Mouse (Mus musculus): ENCODE measurements around the gene Duox1. TPM values are rescaled to one million over a fixed set of nuclear protein-coding genes. Genes with fewer than 3 reads are reported as not detected.
"Not testable (repeated sequence)": the region's sequence is repeated elsewhere in the genome, so short reads cannot be mapped to it uniquely, and the experiment has no call there.

Duox1 gene
- total RNA-seq, 1 experiment: 0.76 TPM

DNA sequence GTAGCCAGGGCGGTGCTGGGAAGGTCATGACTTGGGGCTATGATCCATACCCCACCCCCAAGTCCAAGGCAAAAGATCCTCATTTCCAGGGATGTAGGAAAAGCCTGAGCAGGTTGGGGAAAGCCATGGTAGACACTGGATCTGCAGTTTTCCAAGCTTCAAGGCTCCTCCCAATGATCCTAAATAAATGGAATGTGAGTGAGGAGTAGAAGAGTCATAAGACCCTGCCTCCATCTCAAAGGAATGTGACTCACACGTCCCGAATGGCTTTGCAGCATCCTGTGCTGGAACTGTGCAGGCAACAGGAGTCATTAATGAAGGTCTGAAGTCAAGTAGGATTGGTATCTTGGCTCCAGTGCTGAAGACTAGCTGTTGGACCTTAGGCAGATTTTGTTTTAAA lies 12.5 kb downstream of the Duox1 start:
- Histone ChIP-seq H3K36me3 (ENCODE audit: control insufficient read depth, insufficient read depth, low read length, poor library complexity, severe bottlenecking) (no peaks in the 10 kb centered on the region), H3K4me3 (ENCODE audit: insufficient read depth in 1 of 2, low read depth in 1 of 2, low read length in 2 of 2, poor library complexity in 1 of 2, severe bottlenecking in 1 of 2) (no peak overlapping the region), H3K4me1 (ENCODE audit: control insufficient read depth in 2 of 2, insufficient read depth in 2 of 2, low read length in 2 of 2, poor library complexity in 1 of 2) (no peaks in the 10 kb centered on the region), H3K9ac (ENCODE audit: insufficient read depth, low read depth, low read length, poor library complexity, severe bottlenecking) (no peak overlapping the region), H3K27ac (ENCODE audit: insufficient read depth, low read depth, low read length, poor library complexity, severe bottlenecking) (no peak overlapping the region), H3K9me3 (ENCODE audit: control insufficient read depth, insufficient read depth, low read depth, low read length) (no peaks in the 10 kb centered on the region)
- DNase-seq (ENCODE audit: low read depth, low spot score): no peak
- TF ChIP-seq ZNF384 (IDR thresholded peaks at IDR 0.05; ENCODE audit: low read depth, low read length) (no peak), MAFK (IDR thresholded peaks at IDR 0.05; ENCODE audit: insufficient read depth, low read depth, low read length) (no peak), ZC3H11A (IDR thresholded peaks at IDR 0.05; ENCODE audit: borderline replicate concordance, low read depth, low read length) (no peak), HCFC1 (IDR thresholded peaks at IDR 0.05; ENCODE audit: borderline replicate concordance, insufficient read depth, low read length) (no peak), CHD2 (IDR thresholded peaks at IDR 0.05; ENCODE audit: low read depth, low read length) (no peak)
- in situ Hi-C loops (cut with MboI; ENCODE audit: low sequenced_read_pairs in 2 of 2, unreplicated experiment in 2 of 2): no loop called here

DNA sequence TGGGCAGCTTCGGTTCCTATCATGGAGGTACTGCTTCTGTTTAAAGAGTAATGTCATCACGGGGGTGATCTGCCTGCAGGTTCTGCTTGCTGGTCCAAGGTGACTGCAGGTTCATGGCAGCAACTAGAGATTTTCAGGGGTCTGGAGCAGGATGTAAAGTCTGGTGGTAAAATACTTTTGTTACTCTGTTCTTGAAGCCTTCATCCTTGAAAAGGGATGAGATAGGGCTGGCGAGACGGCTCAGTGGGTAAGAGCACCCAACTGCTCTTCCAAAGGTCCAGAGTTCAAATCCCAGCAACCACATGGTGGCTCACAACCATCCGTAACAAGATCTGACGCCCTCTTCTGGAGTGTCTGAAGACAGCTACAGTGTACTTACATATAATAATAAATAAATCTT lies 14.8 kb downstream of the Duox1 start:
- H3K36me3 ChIP-seq (ENCODE audit: control insufficient read depth, insufficient read depth, low read length, poor library complexity, severe bottlenecking); H3K4me3 ChIP-seq (ENCODE audit: insufficient read depth in 1 of 2, low read depth in 1 of 2, low read length in 2 of 2, poor library complexity in 1 of 2, severe bottlenecking in 1 of 2); in situ Hi-C loops (cut with MboI; ENCODE audit: low sequenced_read_pairs in 2 of 2, unreplicated experiment in 2 of 2); H3K4me1 ChIP-seq (ENCODE audit: control insufficient read depth in 2 of 2, insufficient read depth in 2 of 2, low read length in 2 of 2, poor library complexity in 1 of 2); DNase-seq (ENCODE audit: low read depth, low spot score); H3K9ac ChIP-seq (ENCODE audit: insufficient read depth, low read depth, low read length, poor library complexity, severe bottlenecking); H3K27ac ChIP-seq (ENCODE audit: insufficient read depth, low read depth, low read length, poor library complexity, severe bottlenecking); H3K9me3 ChIP-seq (ENCODE audit: control insufficient read depth, insufficient read depth, low read depth, low read length): not testable (repeated sequence)

DNA sequence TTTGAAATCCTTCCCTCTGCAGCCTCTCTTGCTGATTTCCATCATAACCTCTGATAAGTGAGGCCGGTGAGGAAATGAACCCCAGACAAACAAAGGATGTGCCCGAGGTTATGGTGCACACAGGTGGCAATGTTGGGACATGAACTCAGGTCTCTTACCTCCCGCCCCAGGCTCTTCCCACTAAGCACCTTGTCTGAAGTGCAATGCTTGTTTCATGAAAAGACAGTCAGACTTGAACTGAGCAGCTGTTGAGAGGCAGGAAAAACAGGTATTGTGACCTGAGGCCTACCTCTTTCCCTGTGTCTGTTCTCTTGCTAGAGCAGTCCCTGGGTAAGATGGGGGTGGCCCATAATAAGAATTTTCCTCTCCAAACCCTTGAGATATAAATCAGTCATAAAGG lies 16.8 kb downstream of the Duox1 start:
- Histone ChIP-seq H3K4me3 (ENCODE audit: insufficient read depth in 1 of 2, low read depth in 1 of 2, low read length in 2 of 2, poor library complexity in 1 of 2, severe bottlenecking in 1 of 2) (no peak overlapping the region), H3K9ac (ENCODE audit: insufficient read depth, low read depth, low read length, poor library complexity, severe bottlenecking) (no peak overlapping the region), H3K27ac (ENCODE audit: insufficient read depth, low read depth, low read length, poor library complexity, severe bottlenecking) (no peak overlapping the region), H3K9me3 (ENCODE audit: control insufficient read depth, insufficient read depth, low read depth, low read length) (no peaks in the 10 kb centered on the region), H3K4me1 (ENCODE audit: control insufficient read depth in 2 of 2, insufficient read depth in 2 of 2, low read length in 2 of 2, poor library complexity in 1 of 2) (peaks cover 0 to 8% of the 10 kb centered on the region in 2 experiments; a peak in 2 of 4 replicates), H3K36me3 (ENCODE audit: control insufficient read depth, insufficient read depth, low read length, poor library complexity, severe bottlenecking) (no peaks in the 10 kb centered on the region)
- in situ Hi-C loops (cut with MboI; ENCODE audit: low sequenced_read_pairs in 2 of 2, unreplicated experiment in 2 of 2): no loop called here
- TF ChIP-seq ZC3H11A (IDR thresholded peaks at IDR 0.05; ENCODE audit: borderline replicate concordance, low read depth, low read length) (no peak), HCFC1 (IDR thresholded peaks at IDR 0.05; ENCODE audit: borderline replicate concordance, insufficient read depth, low read length) (no peak), ZNF384 (IDR thresholded peaks at IDR 0.05; ENCODE audit: low read depth, low read length) (no peak)
- no peak for DNase-seq (ENCODE audit: low read depth, low spot score)

- in situ Hi-C loops (cut with MboI; ENCODE audit: low sequenced_read_pairs in 2 of 2, unreplicated experiment in 2 of 2): no loop called here
- no peak for TF ChIP-seq MAFK (IDR thresholded peaks at IDR 0.05; ENCODE audit: insufficient read depth, low read depth, low read length)
- TF ChIP-seq ZNF384 (IDR thresholded peaks at IDR 0.05; ENCODE audit: low read depth, low read length): no peak
- TF ChIP-seq HCFC1 (IDR thresholded peaks at IDR 0.05; ENCODE audit: borderline replicate concordance, insufficient read depth, low read length): no peak
- TF ChIP-seq ZC3H11A (IDR thresholded peaks at IDR 0.05; ENCODE audit: borderline replicate concordance, low read depth, low read length): no peak
- TF ChIP-seq CHD2 (IDR thresholded peaks at IDR 0.05; ENCODE audit: low read depth, low read length): no peak
- Histone ChIP-seq H3K9me3 (ENCODE audit: control insufficient read depth, insufficient read depth, low read depth, low read length) (no peaks in the 10 kb centered on the region), H3K36me3 (ENCODE audit: control insufficient read depth, insufficient read depth, low read length, poor library complexity, severe bottlenecking) (no peaks in the 10 kb centered on the region), H3K4me1 (ENCODE audit: control insufficient read depth in 2 of 2, insufficient read depth in 2 of 2, low read length in 2 of 2, poor library complexity in 1 of 2) (peaks cover 0 to 12% of the 10 kb centered on the region in 2 experiments; a peak in 3 of 4 replicates), H3K4me3 (ENCODE audit: insufficient read depth in 1 of 2, low read depth in 1 of 2, low read length in 2 of 2, poor library complexity in 1 of 2, severe bottlenecking in 1 of 2) (no peak overlapping the region), H3K9ac (ENCODE audit: insufficient read depth, low read depth, low read length, poor library complexity, severe bottlenecking) (no peak overlapping the region), H3K27ac (ENCODE audit: insufficient read depth, low read depth, low read length, poor library complexity, severe bottlenecking) (no peak overlapping the region)
- DNase-seq (ENCODE audit: low read depth, low spot score): peak; percentile 75
Observed at GRCm38 (mm10) chr2:122334170-122334569, 18.7 kb downstream of the Duox1 start.

DNA sequence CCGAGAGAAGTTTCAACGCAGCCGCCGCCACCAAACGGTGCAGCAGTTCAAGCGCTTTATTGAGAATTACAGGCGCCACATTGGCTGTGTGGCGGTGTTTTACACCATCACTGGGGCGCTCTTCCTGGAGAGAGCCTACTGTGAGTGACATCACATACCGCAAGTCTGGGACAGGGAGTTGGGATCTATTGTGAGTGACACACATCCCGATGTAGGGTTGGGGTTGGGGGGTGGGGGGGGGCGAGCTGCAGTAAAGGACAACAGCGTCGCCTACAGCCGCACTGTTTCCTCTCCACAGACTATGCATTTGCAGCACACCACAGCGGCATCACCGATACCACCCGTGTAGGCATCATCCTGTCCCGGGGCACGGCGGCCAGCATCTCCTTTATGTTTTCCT lies 21.8 kb downstream of the Duox1 start:
- H3K4me3 ChIP-seq (ENCODE audit: insufficient read depth in 1 of 2, low read depth in 1 of 2, low read length in 2 of 2, poor library complexity in 1 of 2, severe bottlenecking in 1 of 2): peak overlapping the region in 1 of 2 experiments; percentile 56; a peak in 2 of 4 replicates
- no peak for TF ChIP-seq ZC3H11A (IDR thresholded peaks at IDR 0.05; ENCODE audit: borderline replicate concordance, low read depth, low read length)
- no peak for TF ChIP-seq MAFK (IDR thresholded peaks at IDR 0.05; ENCODE audit: insufficient read depth, low read depth, low read length)
- no peak for TF ChIP-seq CHD2 (IDR thresholded peaks at IDR 0.05; ENCODE audit: low read depth, low read length)
- TF ChIP-seq ZNF384 (IDR thresholded peaks at IDR 0.05; ENCODE audit: low read depth, low read length): no peak
- no peak for TF ChIP-seq HCFC1 (IDR thresholded peaks at IDR 0.05; ENCODE audit: borderline replicate concordance, insufficient read depth, low read length)
- H3K9ac ChIP-seq (ENCODE audit: insufficient read depth, low read depth, low read length, poor library complexity, severe bottlenecking): no peak overlapping the region
- no peak for DNase-seq (ENCODE audit: low read depth, low spot score)
- in situ Hi-C loops (cut with MboI; ENCODE audit: low sequenced_read_pairs in 2 of 2, unreplicated experiment in 2 of 2): no loop called here
- no peaks in the 10 kb centered on the region for H3K9me3 ChIP-seq (ENCODE audit: control insufficient read depth, insufficient read depth, low read depth, low read length)
- H3K4me1 ChIP-seq (ENCODE audit: control insufficient read depth in 2 of 2, insufficient read depth in 2 of 2, low read length in 2 of 2, poor library complexity in 1 of 2): peaks cover 0 to 18% of the 10 kb centered on the region in 2 experiments; a peak in 3 of 4 replicates
- no peaks in the 10 kb centered on the region for H3K36me3 ChIP-seq (ENCODE audit: control insufficient read depth, insufficient read depth, low read length, poor library complexity, severe bottlenecking)
- no peak overlapping the region for H3K27ac ChIP-seq (ENCODE audit: insufficient read depth, low read depth, low read length, poor library complexity, severe bottlenecking)
